Mouse (Mus musculus) adrenal gland (tissue): Measurements from ENCODE around the gene Usp32.

ENCODE experiments used
- intact Hi-C: fragments of 180-260 bp; cut with DNase I; formaldehyde crosslinking; loops from one replicate; pipeline ENCODE4 v1.15.1; 2025

Usp32 gene

GRCm38 (mm10) chr11:84957171-84957570 is 182.8 kb downstream of the Usp32 start:
- intact Hi-C loops, result no loop called here

- intact Hi-C loops, result no loop called here
Observed at GRCm38 (mm10) chr11:84956400-84956799, 183.6 kb downstream of the Usp32 start.

- intact Hi-C loops, result no loop called here
Observed at GRCm38 (mm10) chr11:84952611-84953010, 187.3 kb downstream of the Usp32 start.

GRCm38 (mm10) chr11:84948526-84948925 is 191.4 kb downstream of the Usp32 start:
- intact Hi-C loops, result no loop called here

DNA sequence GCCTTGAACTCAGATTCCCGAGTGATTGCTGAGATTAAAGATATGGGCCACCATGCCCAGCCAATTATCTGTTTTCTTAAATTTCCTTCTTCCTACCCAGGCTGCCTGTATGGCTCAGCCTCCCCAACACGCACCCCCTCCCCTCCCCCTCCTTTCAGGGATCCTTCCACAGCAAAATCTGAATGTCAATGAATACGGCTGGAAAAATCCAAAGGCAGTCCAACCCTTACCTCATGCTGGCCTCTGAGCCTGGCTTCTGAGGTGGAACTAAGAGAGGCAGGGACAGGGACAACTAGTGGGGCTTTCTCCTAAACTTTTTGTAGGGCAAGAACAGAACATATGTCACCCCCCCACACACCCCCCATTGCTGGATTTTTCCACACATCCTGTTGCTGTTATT is 191.8 kb downstream of the Usp32 start:
- intact Hi-C loops, result no loop called here

DNA sequence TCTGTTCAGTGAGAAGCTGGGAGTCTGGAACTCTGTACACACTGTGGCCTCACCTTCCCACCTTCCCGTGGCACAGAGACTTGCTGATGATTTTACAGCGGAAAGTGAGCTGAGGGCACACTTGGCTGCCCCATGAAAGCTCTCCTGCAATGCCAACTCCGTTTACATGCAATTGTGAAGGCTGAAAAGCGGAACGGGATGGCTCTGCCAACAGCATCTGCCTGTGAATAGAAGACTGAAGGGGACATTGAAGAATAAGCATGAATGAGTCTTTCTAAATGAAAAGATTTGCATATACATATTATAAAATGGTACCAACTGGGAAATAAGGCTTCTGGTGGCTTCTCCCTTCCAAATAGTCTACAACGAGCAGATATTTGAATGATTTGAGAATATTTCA is 192.8 kb downstream of the Usp32 start:
- intact Hi-C loops, result no loop called here

- intact Hi-C loops, result no loop called here
Observed at GRCm38 (mm10) chr11:84945841-84946240, 194.1 kb downstream of the Usp32 start.

GRCm38 (mm10) chr11:84944639-84945435 is 195.1 kb downstream of the Usp32 start:
- intact Hi-C loops, result no loop called here

- intact Hi-C loops, result no loop called here
Observed at GRCm38 (mm10) chr11:84943948-84944347, 196.0 kb downstream of the Usp32 start.

DNA sequence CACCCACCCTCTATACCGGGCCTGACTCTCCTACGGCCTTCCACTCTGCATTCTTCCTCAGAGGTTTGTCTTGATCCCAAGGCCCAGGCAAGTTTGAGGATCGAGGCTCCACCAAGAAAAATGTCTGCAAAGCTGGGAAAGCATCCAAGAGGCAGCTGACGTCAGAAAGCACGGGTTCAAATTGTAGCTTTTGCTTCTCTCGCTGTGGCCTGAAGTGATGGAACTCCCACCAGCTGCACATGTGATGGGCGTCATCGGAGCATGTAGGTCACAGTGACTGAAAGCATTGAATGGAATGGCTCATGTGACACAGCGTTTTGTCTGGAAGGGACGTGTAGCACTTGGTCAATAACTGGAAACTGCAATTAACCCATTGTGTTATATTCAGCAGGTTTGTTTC is 199.8 kb downstream of the Usp32 start:
- intact Hi-C loops, result no loop called here

DNA sequence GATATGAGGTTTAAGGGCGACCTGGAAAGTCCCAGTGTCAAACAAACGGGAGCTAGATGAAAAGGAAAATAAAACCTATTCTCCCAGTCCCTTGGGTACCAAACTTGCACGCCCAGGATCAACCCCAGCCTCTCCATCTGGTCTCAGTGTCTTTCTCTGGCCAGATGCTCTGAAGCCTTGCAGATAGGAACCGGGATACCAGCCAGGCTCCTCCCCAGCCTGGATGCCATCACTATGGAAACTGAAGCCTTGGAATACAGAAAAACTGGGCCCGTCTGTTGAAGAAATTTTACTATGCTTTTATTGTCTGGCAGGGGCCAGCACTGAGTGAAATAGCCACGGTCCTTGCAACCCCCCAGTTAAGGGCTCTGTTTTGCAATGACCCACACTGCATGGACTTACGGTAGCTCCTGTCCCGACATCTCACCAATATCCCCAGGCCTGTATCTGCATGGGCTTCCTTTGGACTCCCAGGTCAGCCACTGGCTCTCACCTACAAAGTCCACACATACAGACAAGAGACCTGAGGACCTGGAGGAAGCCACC is 200.4 kb downstream of the Usp32 start:
- intact Hi-C loops, result no loop called here
